Mouse (Mus musculus): Measurements from ENCODE around the gene Myo1b. TPM values are rescaled to one million over a fixed set of nuclear protein-coding genes. Genes with fewer than 3 reads are reported as not detected.

The Myo1b gene
- total RNA-seq, 4 experiments from 2014 or later, result 47.5 to 65.6 (median 54.5) TPM

DNA sequence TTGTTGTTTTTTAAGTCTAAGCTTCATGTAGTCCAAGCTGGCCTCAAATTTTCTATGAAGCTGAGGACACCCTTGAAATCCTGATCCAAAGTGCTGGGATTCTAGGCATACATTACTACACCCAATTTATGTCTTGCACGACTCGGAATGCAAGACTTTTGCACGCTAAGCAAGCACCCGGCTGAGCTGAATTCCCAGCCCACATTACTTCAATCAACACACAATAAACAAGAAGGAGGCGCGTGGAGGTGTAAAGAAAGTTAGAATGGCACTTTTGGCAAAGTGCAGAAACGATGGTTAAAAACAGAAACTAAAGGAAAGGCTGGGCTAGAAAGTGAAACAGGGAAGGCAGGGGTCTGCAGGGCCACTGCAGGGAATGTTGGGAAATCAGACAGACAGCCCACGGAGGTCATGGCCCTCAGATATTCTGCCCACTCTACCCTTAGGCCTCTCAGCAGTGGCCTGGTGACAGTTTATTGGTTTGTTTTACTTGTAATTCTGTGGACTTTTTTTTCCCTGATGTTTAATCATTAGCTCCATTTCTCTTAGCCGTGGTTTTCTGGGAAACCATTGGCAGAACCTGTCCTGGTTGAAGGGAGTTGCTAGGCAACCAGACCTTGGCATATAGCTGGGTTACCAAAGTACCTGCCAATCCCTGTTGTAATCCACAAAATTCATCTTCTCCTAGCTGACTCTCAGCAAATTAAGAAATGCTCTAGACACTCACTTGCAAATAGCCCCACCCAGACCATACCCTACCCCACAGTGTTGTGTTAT lies 195.8 kb downstream of the Myo1b start:
- DNase-seq, result peak; percentile 77

- no peak for DNase-seq
These were observed 205.0 kb downstream of the Myo1b start for GRCm38 (mm10) chr1:51710831-51711230.

DNA sequence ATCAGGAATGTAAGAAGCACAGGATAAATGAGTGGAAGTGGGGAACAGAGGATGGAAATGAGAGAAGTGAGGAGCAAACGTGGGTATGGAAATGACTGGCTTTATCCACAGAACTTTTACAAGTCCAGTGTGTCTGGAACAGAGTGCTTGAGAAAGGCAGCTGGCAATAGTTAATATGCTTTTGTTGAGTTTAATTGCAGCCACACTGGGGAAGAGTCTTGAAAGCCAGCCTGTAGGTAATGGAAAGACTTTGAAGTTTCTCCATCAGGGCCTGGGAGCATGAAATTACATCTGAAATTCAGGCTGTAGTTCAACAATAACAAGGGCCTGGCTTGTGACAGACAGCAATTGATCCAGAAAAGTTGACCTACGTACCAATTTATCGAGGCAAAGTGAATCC lies 209.8 kb downstream of the Myo1b start:
- DNase-seq, result no peak

DNA sequence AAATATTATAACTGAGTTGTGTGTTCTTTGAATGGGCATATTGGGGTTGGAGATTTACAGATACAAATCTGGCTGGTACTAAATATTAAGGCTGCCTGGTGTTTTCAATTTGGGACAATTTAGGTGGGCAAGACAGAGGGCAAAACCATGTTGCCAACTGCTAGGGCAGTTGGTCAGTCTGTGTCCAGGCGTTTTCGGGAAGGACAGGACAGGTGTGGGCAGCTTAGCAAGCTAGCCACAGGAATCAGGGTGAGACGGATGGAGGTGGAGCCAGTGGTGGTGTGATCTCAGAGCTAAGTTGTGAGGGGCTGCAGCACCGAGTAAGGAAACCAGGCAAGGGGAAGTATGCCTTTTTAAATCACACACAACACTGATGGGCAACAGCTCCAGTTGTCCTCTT lies 211.3 kb downstream of the Myo1b start:
- no peak for DNase-seq

Other genes with a start within 250 kb of the Myo1b start
- under 1 TPM; 0.35 to 0.99 (median 0.48) TPM for gene Stat4, start 71.1 kb upstream of the Myo1b start, total RNA-seq (2022)
- gene Stat1, start 203.4 kb upstream of the Myo1b start, total RNA-seq (2022), result 100 to 1,000 TPM in 1 of 4 experiments, 10 to 100 TPM in 3; 67.0 to 111 (median 83.5) TPM

All from adrenal gland, adult 8-10 months (tissue).